Mouse (Mus musculus): Measurements from ENCODE around the gene Ino80.

Gene Ino80

GRCm38 (mm10) chr2:119454558-119454957 lies 22.9 kb downstream of the Ino80 start:
- DNase-seq (ENCODE audit: low spot score in 2 of 2) = no peak

DNA sequence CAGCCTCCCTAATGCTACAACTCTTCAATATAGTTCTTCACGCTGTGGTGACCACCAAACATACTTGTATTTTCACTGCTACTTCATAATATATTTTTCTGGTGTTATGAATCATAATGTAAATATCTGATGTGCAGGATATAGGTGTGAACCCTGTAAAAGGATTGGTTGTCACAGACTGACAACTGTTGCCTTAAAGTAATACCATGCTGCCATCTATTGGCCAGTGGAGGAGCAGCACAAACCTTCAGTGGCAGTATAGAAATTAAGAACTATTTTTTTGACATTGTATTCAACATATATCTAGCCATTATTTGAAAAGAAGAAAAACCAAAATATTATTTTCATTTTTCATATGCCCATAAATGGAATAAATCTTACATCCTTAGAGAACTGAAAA lies 40.5 kb downstream of the Ino80 start:
- peak; percentile 15 to 61 for DNase-seq (ENCODE audit: low spot score in 2 of 2)

- DNase-seq (ENCODE audit: low spot score in 2 of 2) = no peak
These were observed 41.0 kb downstream of the Ino80 start for GRCm38 (mm10) chr2:119436467-119436866.

DNA sequence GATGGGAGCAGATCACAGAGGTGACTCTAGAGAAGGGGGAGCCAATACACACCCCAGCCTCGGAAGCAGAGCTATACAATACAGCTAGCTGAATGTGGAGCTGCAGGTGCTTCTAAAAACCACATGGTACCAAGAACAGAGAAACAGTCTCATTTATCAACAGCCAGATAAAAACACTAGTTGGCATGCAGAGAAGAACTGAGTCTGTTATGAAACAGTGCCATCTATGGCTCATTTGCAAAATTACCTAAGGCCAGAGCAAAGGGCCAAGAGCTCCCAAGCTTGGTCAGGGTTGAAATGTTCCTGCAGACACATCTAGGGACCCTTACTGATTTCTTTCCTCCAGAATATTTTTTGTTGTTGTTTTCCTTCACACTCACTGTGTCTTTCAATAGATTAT lies 63.7 kb downstream of the Ino80 start:
- DNase-seq (ENCODE audit: low spot score in 2 of 2) = peak; percentile 4 to 37

- no peak for DNase-seq (ENCODE audit: low spot score in 2 of 2)
These were observed 65.8 kb downstream of the Ino80 start for GRCm38 (mm10) chr2:119411674-119412073.

GRCm38 (mm10) chr2:119411016-119411415 lies 66.5 kb downstream of the Ino80 start:
- no peak for DNase-seq (ENCODE audit: low spot score in 2 of 2)

- no peak for DNase-seq (ENCODE audit: low spot score in 2 of 2)
These were observed 68.8 kb downstream of the Ino80 start for GRCm38 (mm10) chr2:119408733-119409132.

GRCm38 (mm10) chr2:119408278-119408677 lies 69.2 kb downstream of the Ino80 start:
- DNase-seq (ENCODE audit: low spot score in 2 of 2) = no peak

DNA sequence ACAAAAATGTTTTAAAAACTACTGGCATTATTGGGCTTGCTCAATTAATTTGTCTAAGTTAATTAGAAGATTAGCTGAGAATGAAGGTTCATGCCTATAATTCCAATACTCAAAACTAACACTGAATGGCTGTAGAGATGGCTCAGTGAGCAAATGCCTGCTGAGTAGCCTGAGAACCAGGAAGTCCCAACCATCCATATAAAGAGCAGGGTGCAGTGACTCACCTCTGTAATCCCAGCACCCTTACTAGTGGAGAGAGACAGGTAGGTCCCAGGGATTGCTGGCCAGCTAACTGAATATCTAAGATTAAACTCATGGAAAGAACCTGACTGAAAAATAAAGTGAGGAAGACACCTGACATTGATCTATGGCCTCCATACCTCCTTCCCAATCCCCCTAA lies 78.2 kb downstream of the Ino80 start:
- no peak for DNase-seq (ENCODE audit: low spot score in 2 of 2)

DNA sequence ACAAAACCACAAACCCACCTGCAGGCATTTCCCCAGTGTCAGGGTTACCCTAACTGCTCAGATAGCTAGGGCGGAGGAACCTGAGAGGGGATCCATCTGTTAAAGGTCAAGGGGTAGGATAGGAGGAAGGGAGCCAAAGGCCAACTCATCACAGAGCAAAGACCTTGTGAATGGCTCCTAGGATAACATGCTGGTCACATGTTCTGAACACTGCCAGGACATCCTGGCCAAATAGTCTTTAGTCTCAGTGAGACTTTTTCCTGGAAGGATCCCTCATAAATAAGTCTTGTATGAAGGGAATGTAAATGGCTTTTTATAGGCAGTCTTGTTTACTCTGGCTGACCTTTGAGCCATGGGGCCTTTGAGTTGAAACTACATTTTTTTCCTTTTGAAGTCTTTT lies 78.8 kb downstream of the Ino80 start:
- DNase-seq (ENCODE audit: low spot score in 2 of 2) = no peak

- DNase-seq (ENCODE audit: low spot score in 2 of 2) = no peak
These were observed 79.2 kb downstream of the Ino80 start for GRCm38 (mm10) chr2:119398252-119398651.

DNA sequence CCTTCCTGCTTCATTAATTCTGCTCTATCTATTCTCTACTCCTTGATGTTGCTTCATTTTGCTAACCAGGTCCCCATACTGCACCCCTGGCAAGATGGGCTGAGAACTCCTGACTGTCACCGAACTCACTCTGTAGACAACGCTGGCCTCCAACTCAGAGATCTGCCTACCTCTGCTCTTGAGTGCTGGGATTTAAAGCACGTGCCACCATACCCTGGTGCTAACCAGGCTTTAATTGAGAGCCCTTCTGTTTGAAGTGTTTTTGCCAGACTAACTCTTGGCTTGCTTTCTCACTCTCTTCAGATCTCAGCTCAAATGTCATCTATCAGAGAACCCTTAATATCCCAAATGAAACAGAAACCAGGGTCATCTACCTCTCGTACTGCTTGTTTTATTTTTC lies 87.5 kb downstream of the Ino80 start:
- no peak for DNase-seq (ENCODE audit: low spot score in 2 of 2)

DNA sequence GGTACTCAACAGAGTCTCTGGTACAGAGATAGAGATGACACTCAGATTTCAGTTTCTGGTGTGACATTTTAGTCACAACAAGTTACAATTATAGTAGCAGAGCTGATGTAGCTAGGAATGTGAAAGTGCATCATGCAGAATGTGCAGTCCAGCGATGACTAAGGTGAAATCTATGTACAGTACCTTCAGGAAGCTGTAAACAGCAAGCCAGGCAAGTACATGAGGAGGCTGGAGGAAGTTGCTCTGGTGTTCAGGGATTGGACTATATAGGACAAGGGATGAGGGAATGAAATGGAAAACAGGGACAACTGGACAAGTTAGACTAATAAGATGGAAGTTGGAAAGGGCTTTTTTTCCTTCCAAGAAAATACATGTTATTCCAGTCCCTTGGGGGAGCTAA lies 89.2 kb downstream of the Ino80 start:
- DNase-seq (ENCODE audit: low spot score in 2 of 2) = no peak

- no peak for DNase-seq (ENCODE audit: low spot score in 2 of 2)
These were observed 98.0 kb downstream of the Ino80 start for GRCm38 (mm10) chr2:119379455-119379854.

DNA sequence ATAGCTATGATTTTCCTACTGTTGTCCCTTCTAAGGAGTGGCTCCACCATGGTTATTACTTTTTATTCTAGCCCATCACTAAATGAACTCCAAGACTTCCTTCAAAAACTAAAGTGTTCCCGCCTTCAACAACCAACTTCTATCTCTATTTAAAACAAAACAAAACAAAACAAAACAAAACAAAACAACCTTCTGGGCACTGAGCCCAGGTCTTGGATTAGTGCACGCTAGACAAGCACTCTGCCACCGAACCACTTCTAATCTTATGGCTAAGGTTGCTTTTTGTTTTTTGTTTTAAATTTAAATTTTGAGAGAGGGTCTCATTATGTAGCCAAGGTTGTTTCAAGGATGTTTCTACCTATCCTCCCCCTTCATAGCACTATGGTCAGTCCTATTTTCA lies 99.7 kb downstream of the Ino80 start:
- DNase-seq (ENCODE audit: low spot score in 2 of 2) = no peak

DNA sequence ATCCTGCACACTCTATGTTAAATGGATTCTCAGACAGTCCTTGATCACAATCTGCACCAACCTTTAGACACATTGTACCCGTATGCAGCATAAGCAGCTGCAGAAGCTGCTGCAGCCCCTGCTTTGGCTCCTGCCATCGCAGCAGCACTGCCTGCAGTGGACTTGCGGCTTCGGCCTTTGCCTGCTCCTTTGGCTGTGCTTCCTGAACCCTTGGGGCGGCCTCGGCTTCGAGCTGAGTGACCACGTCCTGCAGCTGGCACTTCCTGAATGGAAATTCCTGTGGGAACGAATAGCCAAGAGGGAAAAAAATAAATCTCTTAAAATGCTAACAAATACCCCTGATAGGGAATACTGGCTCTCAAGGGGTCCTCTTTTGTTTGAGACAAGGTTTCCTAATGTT lies 100.2 kb downstream of the Ino80 start:
- no peak for DNase-seq (ENCODE audit: low spot score in 2 of 2)

GRCm38 (mm10) chr2:119370116-119370515 lies 107.4 kb downstream of the Ino80 start:
- DNase-seq (ENCODE audit: low spot score in 2 of 2) = no peak

DNA sequence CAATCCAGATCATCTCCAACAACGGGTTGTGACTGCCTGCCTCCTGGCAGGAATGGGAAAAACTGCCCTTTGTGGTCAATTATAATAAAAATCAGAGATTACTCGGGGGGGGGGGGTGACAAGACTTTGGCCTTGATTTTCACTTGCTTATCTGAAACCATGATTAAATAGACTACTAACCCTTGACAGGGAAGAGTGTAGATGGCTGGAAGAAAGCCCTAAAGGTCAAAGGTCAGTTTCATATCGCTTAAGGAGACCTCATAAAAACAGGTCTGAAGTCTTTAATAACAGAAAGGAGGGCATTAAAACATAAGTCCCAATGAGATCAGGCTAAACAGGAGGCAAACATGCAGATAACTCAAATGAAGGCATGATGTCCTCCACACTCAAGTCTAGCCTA lies 110.1 kb downstream of the Ino80 start:
- DNase-seq (ENCODE audit: low spot score in 2 of 2) = no peak

- DNase-seq (ENCODE audit: low spot score in 2 of 2) = no peak
These were observed 112.5 kb downstream of the Ino80 start for GRCm38 (mm10) chr2:119364969-119365368.

DNA sequence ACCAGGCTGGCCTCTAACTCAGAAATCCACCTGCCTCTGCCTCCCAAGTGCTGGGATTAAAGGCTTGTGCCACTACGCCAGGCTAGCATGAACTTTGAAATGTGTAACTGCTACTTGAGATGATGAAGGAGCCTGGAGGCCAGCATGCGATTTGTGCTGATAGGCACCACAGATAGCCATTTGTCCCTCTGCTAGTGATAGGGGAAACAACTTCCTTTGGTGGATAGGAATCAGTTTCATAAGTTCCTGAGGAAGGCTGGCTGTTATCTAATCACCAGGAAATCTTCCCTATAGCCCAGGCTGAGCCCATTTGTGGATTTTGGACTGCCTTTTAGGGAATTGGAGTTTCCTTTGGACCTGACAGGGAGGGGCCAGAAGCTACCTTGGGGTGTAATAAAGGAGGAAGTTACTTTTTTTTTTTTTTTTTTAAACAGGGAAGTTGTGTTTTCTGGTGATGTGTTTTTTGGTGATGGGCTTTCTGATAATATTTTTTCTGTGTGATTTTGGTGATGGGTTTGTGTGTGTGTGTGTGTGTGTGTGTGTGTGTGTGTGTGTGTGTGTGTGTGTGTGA lies 117.7 kb downstream of the Ino80 start:
- no peak for DNase-seq (ENCODE audit: low spot score in 2 of 2)

GRCm38 (mm10) chr2:119358249-119358648 lies 119.2 kb downstream of the Ino80 start:
- no peak for DNase-seq (ENCODE audit: low spot score in 2 of 2)

GRCm38 (mm10) chr2:119356805-119357204 lies 120.7 kb downstream of the Ino80 start:
- no peak for DNase-seq (ENCODE audit: low spot score in 2 of 2)

GRCm38 (mm10) chr2:119356310-119356709 lies 121.2 kb downstream of the Ino80 start:
- no peak for DNase-seq (ENCODE audit: low spot score in 2 of 2)

- no peak for DNase-seq (ENCODE audit: low spot score in 2 of 2)
These were observed 121.8 kb downstream of the Ino80 start for GRCm38 (mm10) chr2:119355651-119356050.
